Mouse (Mus musculus): ENCODE data around the gene Cyp4a32.
"Not testable (repeated sequence)": the region's sequence is repeated elsewhere in the genome, so short reads cannot be mapped to it uniquely, and the experiment has no call there.

Gene Cyp4a32

DNA sequence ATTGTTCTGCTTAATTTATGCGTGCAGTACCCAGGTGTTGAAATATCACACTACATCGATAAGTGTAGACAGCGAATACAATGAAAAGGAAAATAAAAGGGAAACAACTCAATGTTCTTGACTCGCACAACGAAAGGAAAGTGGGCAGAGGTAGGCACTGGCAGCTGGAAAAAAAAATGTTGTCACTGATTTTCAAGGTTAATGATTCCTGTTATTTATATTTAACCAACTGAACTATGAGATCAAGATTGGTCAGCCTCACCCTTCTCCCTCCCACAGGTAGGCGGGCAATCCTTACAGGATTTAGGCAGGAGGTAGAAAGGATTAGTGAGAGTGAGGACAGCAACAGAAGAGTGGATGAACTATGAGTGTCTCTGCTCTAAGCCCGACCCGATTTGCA lies at the start of gene Cyp4a32:
TSS of gene Cyp4a32 (plus strand) at position 359 of the 400 bp plus-strand sequence.
- DNase-seq = not testable (repeated sequence)

DNA sequence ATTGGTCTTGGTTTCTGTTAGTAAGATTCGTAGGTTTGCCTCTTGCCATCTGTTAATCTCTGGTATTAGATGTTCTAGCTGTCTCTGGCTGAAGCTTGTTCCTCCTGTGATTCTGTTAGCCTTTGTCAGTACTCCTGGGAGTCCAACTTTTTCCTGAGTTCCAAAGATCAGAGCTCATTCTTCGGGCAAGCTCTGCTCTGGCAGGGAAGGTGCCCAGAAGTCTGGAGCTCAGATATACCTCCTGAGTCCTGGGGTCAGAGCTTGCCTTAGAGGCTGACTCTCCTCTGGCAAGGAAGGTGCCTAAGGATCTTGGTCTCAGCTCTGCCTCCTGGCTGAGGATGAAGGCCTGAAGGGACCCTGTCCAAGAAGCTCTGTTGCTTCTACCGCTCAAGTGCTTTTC lies 48.0 kb upstream of the Cyp4a32 start:
- DNase-seq = no peak

DNA sequence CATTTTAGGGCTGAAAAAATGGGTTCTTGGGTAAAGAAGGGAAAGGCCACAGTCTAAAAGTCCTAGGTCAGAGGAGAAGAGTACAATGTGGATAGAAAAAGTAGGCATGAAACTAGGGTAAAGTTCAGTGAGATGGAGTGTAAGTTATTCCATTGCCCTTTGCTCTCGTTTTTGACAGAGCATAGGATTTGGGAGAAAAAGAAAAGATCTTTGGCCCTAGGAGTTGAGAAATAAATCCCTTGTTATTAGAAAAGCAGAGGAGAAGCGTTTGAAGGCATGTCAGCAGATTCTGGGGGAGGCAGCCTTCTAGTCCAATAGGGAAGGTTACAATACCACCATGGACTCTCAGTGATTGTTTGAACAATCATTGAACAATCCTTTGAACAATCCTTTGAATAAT lies 45.3 kb upstream of the Cyp4a32 start:
- no peak for DNase-seq

GRCm38 (mm10) chr4:115557861-115558561 lies 42.8 kb upstream of the Cyp4a32 start:
- DNase-seq = no peak

GRCm38 (mm10) chr4:115561236-115561635 lies 39.5 kb upstream of the Cyp4a32 start:
- not testable (repeated sequence) for DNase-seq

GRCm38 (mm10) chr4:115563401-115563800 lies 37.4 kb upstream of the Cyp4a32 start, which contains the start of gene Cyp4a31:
Cyp4a31 (plus strand) TSS chr4:115563649.
- DNase-seq = no peak

- not testable (repeated sequence) for DNase-seq
Measured at GRCm38 (mm10) chr4:115564469-115565225, 36.1 kb upstream of the Cyp4a32 start.

DNA sequence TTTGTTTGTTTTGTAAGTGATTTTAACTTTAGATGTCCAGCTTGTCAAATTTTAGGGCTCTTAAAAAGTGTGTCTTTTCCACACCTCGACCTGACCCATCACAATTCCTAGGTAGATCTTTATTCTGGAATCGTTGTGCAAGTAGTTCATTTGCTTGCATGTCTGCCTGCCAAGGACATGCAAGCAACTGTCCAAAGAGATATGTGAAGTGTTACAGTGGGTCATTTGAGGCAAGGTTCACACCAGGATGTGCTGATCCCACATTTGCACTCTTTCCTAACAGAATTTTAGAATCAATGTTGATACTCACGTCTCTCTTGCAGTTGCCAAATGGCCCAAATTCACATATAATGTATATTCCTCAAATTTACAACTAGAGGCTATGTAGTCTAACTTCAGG lies 25.5 kb upstream of the Cyp4a32 start:
- no peak for DNase-seq

GRCm38 (mm10) chr4:115575776-115576175 lies 25.0 kb upstream of the Cyp4a32 start:
- no peak for DNase-seq

DNA sequence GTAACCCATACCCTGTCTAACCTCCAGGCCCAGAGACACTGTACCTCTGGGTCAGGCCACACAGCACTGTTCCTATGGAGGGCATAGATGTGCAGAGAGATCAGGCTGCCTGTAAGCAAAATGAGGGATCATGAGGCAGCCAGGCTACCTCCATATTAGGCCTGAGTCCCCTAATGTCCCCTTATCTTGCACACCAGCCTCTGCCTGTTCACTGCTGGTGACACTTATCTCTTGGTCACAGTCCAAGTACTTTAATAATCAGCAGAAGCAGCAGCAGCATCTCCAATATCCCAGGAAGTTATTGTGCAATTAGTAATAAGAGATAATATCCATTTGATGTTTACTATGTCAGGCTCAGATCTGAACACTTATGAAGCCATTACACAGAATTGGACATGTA lies 17.7 kb upstream of the Cyp4a32 start:
- no peak for DNase-seq

DNA sequence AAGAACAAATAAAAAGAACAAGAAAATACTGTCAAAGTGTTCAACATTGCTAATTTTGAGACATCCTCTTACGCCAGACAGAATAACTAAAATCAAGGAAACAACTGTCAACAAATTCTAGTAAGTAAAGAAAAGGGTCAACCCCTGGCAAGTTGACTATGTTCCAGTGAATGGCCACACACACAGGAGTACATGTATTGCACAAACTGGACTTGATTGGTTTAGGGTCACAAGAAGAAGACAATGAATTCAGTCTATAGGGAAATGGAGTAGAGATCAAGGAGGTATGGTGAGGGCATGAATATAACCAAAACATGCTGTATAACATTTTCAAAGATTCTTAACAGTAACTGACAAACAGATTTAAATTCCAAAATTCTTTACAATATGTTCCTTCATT lies 4.4 kb upstream of the Cyp4a32 start:
- no peak for DNase-seq

GRCm38 (mm10) chr4:115596824-115597336 lies 3.9 kb upstream of the Cyp4a32 start:
- no peak for DNase-seq

GRCm38 (mm10) chr4:115614005-115614404 lies 13.2 kb downstream of the Cyp4a32 start:
- DNase-seq = no peak

GRCm38 (mm10) chr4:115625560-115625959 lies 24.8 kb downstream of the Cyp4a32 start:
- DNase-seq = not testable (repeated sequence)

DNA sequence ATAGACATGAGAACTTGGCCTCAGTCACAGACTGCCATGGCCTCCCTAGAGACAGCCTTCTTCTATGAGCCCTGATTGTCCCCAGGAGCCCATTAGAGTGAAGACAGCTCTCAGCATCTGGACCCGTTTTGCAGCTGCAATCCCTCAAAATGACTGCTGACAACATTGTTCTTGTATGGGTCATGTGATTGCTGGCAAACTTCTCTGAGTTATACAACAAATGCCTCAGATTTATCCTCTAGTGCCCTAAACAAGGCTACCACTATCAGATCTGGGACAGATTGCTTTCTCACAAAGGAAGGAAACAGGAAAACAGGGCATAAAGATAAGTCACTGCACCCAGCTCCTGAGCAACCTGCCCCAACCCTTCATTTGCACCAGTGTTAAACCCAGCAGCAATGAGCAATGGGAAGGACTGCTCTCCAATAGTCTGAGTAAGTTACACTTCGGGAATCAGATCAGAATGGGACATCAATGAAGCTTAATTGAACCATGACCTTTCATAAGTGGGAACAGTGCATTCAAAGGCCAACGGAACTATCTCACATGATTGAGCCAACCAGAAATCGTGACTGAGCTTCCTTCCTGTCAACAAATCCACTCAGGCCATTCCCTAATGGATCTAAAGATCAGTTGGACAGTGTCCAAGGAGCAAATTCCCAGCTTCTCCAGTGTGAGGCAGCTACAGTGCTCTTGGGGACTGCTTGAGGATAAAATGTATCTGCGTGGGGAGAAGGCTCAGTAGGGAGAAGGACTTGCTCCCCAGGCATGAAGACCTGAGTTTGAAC lies 42.4 kb downstream of the Cyp4a32 start:
- DNase-seq = no peak

- DNase-seq = no peak
Measured at GRCm38 (mm10) chr4:115645371-115645770, 44.6 kb downstream of the Cyp4a32 start.

- no peak for DNase-seq
Measured at GRCm38 (mm10) chr4:115647580-115647979, 46.8 kb downstream of the Cyp4a32 start, which contains the start of gene Cyp4b1. Cyp4b1 (minus strand) TSS chr4:115647723.

GRCm38 (mm10) chr4:115648752-115649151 lies 48.0 kb downstream of the Cyp4a32 start:
- no peak for DNase-seq

DNA sequence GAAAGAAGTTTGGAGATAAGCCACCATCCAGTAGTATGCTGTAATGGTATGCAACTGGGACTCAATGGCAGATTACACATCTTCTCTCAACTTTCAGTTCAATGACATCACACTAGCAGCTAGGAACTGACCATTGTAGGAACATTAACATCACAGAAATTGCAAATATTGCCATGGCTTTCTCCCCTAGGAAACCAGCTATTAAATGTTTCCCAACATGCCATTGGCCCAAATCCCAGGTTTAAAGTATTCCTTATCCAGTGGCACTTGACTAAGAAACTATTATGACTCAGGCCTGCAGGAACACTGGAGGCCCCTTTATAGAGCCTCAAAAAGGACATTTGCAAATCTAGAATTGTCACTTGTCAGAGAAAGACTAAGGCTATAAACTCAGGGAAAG lies 48.6 kb downstream of the Cyp4a32 start:
- no peak for DNase-seq

DNA sequence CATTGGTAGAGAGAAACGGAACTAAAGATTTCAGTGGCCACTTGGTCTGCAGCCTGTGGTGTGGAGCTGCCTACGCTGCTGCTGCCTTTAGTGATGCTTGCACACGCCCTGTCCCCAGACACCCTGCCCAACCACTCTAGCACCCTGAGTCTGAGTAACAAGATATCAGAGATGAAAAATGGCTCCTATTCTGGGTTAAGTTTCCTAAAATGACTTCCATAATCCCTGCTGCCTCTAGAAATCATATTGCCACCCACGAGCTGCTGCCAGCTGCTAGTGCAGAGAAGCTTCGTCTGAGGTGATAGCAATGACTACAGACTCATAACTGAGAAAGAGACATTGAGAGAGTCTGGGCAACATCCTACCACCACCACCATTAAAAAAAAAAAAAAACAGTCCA lies 50.1 kb downstream of the Cyp4a32 start:
- no peak for DNase-seq

GRCm38 (mm10) chr4:115655841-115656534 lies 55.2 kb downstream of the Cyp4a32 start:
- not testable (repeated sequence) for DNase-seq

DNA sequence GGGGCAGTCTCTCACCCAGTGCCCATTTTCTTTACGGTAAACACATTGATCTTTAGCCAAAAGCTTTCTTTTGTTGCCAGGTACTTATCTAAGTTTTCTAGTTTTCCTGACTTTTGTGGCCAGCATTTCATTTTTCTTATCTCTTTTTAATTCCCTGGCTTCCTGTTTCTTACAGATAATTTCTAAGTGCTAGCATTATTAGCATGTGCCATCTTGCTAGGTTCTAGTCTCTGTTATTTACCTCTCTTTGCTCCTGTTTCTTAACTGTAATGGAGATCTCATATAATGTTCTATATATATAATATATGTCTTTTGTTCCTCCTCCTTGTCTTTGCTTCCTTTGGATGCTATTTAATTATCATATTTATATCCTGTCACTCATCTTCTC lies 55.8 kb downstream of the Cyp4a32 start:
- not testable (repeated sequence) for DNase-seq
